Mouse (Mus musculus) heart, embryonic 12.5 days (tissue): ENCODE data around the gene Zfp46. TPM values are rescaled to one million over a fixed set of nuclear protein-coding genes. Genes with fewer than 3 reads are reported as not detected.
A peak's percentile ranks its signal among the peaks of the same experiment; 100 is the strongest.

ENCODE experiments used
- ATAC-seq: fragments of 200-750 bp; cut with Nextera tagmentation; 2 replicates; pipeline ENCODE4 v1.8.0; 2017; ENCODE audit warnings: moderate TSS enrichment, moderate library complexity; ENCODE audit not compliant: insufficient number of reproducible peaks, low FRiP score
- H3K27ac ChIP-seq: fragments of 300-500 bp; sonication (generic); 2 replicates; pipeline ENCODE4 v1.5.1; 2016; ENCODE audit warnings: mild to moderate bottlenecking, moderate library complexity; ENCODE audit not compliant: poor library complexity, severe bottlenecking
- H3K27me3 ChIP-seq: fragments of 300-500 bp; sonication (generic); replicated peaks from 2 replicates; pipeline ENCODE4 v1.6.1; 2016; ENCODE audit warnings: mild to moderate bottlenecking, moderate library complexity
- H3K36me3 ChIP-seq: fragments of 300-500 bp; sonication (generic); 2 replicates; pipeline ENCODE4 v1.6.1; 2016; ENCODE audit warnings: mild to moderate bottlenecking, moderate library complexity
- H3K4me1 ChIP-seq: fragments of 300-500 bp; sonication (generic); replicated peaks from 2 replicates; pipeline ENCODE4 v1.6.1; 2016; ENCODE audit warnings: mild to moderate bottlenecking
- H3K4me2 ChIP-seq: fragments of 300-500 bp; sonication (generic); 2 replicates; pipeline ENCODE4 v1.6.1; 2016; ENCODE audit warnings: mild to moderate bottlenecking, moderate library complexity
- H3K4me3 ChIP-seq: fragments of 300-500 bp; sonication (generic); 2 replicates; pipeline ENCODE4 v1.5.1; 2016; ENCODE audit warnings: mild to moderate bottlenecking
- H3K9ac ChIP-seq: fragments of 300-500 bp; sonication (generic); 2 replicates; pipeline ENCODE4 v1.6.1; 2016; ENCODE audit warnings: mild to moderate bottlenecking, moderate library complexity
- H3K9me3 ChIP-seq: fragments of 300-500 bp; sonication (generic); replicated peaks from 2 replicates; pipeline ENCODE4 v1.6.1; 2016; ENCODE audit warnings: mild to moderate bottlenecking, moderate library complexity
- WGBS: fragments of 180-500 bp; shearing (Covaris S2); methylation state at CpG from one replicate; pipeline ENCODE4 v1.1.7; 2016; 5-methylcytosine and 5-hydroxymethylcytosine counted together
- polyA plus RNA-seq: library from polyadenylated mRNA; unstranded; fragments of >200 nt; fragmentation: Nextera tagmentation; extraction: Ambion mirVana; gene quantifications from 2 replicates; pipeline ENCODE4 v1.2.1, GENCODE M21; 2016

The Zfp46 gene
- polyA plus RNA-seq, 1 experiment from 2014 or later: 24.9 TPM

- peaks cover 13% of the 10 kb centered on the region for H3K4me1 ChIP-seq
- no peak overlapping the region for H3K27ac ChIP-seq
- no peak for ATAC-seq
- H3K4me3 ChIP-seq: no peak overlapping the region
- H3K4me2 ChIP-seq: no peak overlapping the region
- H3K9me3 ChIP-seq: peaks cover 22% of the 10 kb centered on the region
- H3K36me3 ChIP-seq: peaks cover 78% of the 10 kb centered on the region
- 51% methylated on average over 66 of the region's 66 CpGs for whole genome bisulfite sequencing
- peaks cover 20% of the 10 kb centered on the region; the same call in 1 of the 2 replicates for H3K27me3 ChIP-seq
- H3K9ac ChIP-seq: no peak overlapping the region
Observed at GRCm38 (mm10) chr4:136289918-136290780, 5.7 kb downstream of the Zfp46 start.

- H3K27ac ChIP-seq: no peak overlapping the region
- WGBS: 71% methylated on average over 39 of the region's 39 CpGs
- ATAC-seq: no peak
- H3K4me2 ChIP-seq: no peak overlapping the region
- H3K9ac ChIP-seq: no peak overlapping the region
- peaks cover 83% of the 10 kb centered on the region for H3K36me3 ChIP-seq
- H3K9me3 ChIP-seq: peaks cover 22% of the 10 kb centered on the region
- peaks cover 15% of the 10 kb centered on the region for H3K4me1 ChIP-seq
- peaks cover 20% of the 10 kb centered on the region; the same call in 1 of the 2 replicates for H3K27me3 ChIP-seq
- H3K4me3 ChIP-seq: no peak overlapping the region
Observed at GRCm38 (mm10) chr4:136290781-136291595, 6.5 kb downstream of the Zfp46 start.

GRCm38 (mm10) chr4:136291692-136292091 is 7.2 kb downstream of the Zfp46 start:
- Histone ChIP-seq H3K4me3 (no peak overlapping the region), H3K4me1 (peaks cover 12% of the 10 kb centered on the region), H3K36me3 (peaks cover 86% of the 10 kb centered on the region), H3K27me3 (peaks cover 20% of the 10 kb centered on the region; the same call in 1 of the 2 replicates), H3K4me2 (no peak overlapping the region), H3K27ac (no peak overlapping the region), H3K9ac (no peak overlapping the region), H3K9me3 (peaks cover 22% of the 10 kb centered on the region)
- 78% methylated on average over 6 of the region's 6 CpGs for WGBS
- no peak for ATAC-seq

GRCm38 (mm10) chr4:136295941-136296340 is 11.5 kb downstream of the Zfp46 start:
- ATAC-seq: no peak
- H3K4me3 ChIP-seq: no peak overlapping the region
- 56% methylated on average over 7 of the region's 7 CpGs for WGBS
- no peak overlapping the region; the same call in 1 of the 2 replicates for H3K27ac ChIP-seq
- no peak overlapping the region for H3K4me2 ChIP-seq
- 0 out of 2 replicates have a peak, but pooled peaks cover under 1% of the 10 kb centered on the region for H3K27me3 ChIP-seq
- H3K36me3 ChIP-seq: peaks cover 47% of the 10 kb centered on the region
- H3K9ac ChIP-seq: no peak overlapping the region
- H3K4me1 ChIP-seq: 0 out of 2 replicates have a peak, but pooled peaks cover 5% of the 10 kb centered on the region
- no peaks in the 10 kb centered on the region for H3K9me3 ChIP-seq

- no peak overlapping the region for H3K9ac ChIP-seq
- H3K4me2 ChIP-seq: no peak overlapping the region
- no peaks in the 10 kb centered on the region for H3K9me3 ChIP-seq
- H3K27me3 ChIP-seq: no peaks in the 10 kb centered on the region; the same call in 1 of the 2 replicates
- no peak for ATAC-seq
- H3K4me3 ChIP-seq: no peak overlapping the region
- H3K4me1 ChIP-seq: peaks cover 5% of the 10 kb centered on the region; the same call in 1 of the 2 replicates
- WGBS: 37% methylated on average over 4 of the region's 4 CpGs
- H3K36me3 ChIP-seq: no peaks in the 10 kb centered on the region
- no peak overlapping the region for H3K27ac ChIP-seq
Observed at GRCm38 (mm10) chr4:136302462-136302861, 18.0 kb downstream of the Zfp46 start.

- H3K4me2 ChIP-seq: no peak overlapping the region
- H3K9ac ChIP-seq: no peak overlapping the region
- H3K27ac ChIP-seq: no peak overlapping the region
- no peaks in the 10 kb centered on the region for H3K9me3 ChIP-seq
- 31% methylated on average over 2 of the region's 2 CpGs for WGBS
- ATAC-seq: no peak
- peaks cover 7% of the 10 kb centered on the region for H3K4me1 ChIP-seq
- no peaks in the 10 kb centered on the region for H3K36me3 ChIP-seq
- no peaks in the 10 kb centered on the region; the same call in 1 of the 2 replicates for H3K27me3 ChIP-seq
- no peak overlapping the region for H3K4me3 ChIP-seq
Observed at GRCm38 (mm10) chr4:136304181-136304580, 19.7 kb downstream of the Zfp46 start.

GRCm38 (mm10) chr4:136308355-136308754 is 23.9 kb downstream of the Zfp46 start:
- Histone ChIP-seq H3K27me3 (no peaks in the 10 kb centered on the region; the same call in 1 of the 2 replicates), H3K27ac (no peak overlapping the region), H3K4me2 (no peak overlapping the region), H3K36me3 (no peaks in the 10 kb centered on the region), H3K9ac (no peak overlapping the region), H3K9me3 (no peaks in the 10 kb centered on the region), H3K4me3 (no peak overlapping the region), H3K4me1 (peaks cover 13% of the 10 kb centered on the region)
- no peak for ATAC-seq
- WGBS: 64% methylated on average over 2 of the region's 2 CpGs

GRCm38 (mm10) chr4:136309780-136310179 is 25.3 kb downstream of the Zfp46 start:
- peak overlapping the region; percentile 74; the same call in 1 of the 2 replicates for H3K9ac ChIP-seq
- no peaks in the 10 kb centered on the region; the same call in 1 of the 2 replicates for H3K27me3 ChIP-seq
- H3K9me3 ChIP-seq: no peaks in the 10 kb centered on the region
- H3K27ac ChIP-seq: peak overlapping the region; percentile 98
- peaks cover 16% of the 10 kb centered on the region for H3K4me1 ChIP-seq
- peak overlapping the region; percentile 78 for H3K4me2 ChIP-seq
- H3K4me3 ChIP-seq: peak overlapping the region; percentile 96
- 2% methylated on average over 11 of the region's 11 CpGs for WGBS
- no peak; the same call in 1 of the 2 replicates for ATAC-seq
- H3K36me3 ChIP-seq: no peaks in the 10 kb centered on the region

GRCm38 (mm10) chr4:136310229-136311041 is 26.0 kb downstream of the Zfp46 start, which contains the start of gene Hnrnpr:
TSS of gene Hnrnpr (plus strand) at chr4:136310942.
- Histone ChIP-seq H3K4me1 (peaks cover 19% of the 10 kb centered on the region), H3K27me3 (no peaks in the 10 kb centered on the region; the same call in 1 of the 2 replicates), H3K36me3 (no peaks in the 10 kb centered on the region), H3K4me2 (peak within 1 kb of the TSS; percentile 78), H3K9ac (peak within 1 kb of the TSS; percentile 99), H3K27ac (peak within 1 kb of the TSS; percentile 98), H3K9me3 (no peaks in the 10 kb centered on the region), H3K4me3 (peak within 1 kb of the TSS; percentile 96)
- ATAC-seq: peak; percentile 99
- WGBS: under 1% methylated on average over 65 of the region's 65 CpGs
